ENCODE assay signal across 48 mouse cellular contexts in genomic region chr8:104249442-104249996, GRCm38 (mm10). TPM values are rescaled to one million over a fixed set of nuclear protein-coding genes. Genes with fewer than 3 reads are reported as not detected.
"Had no signal": no experiment of that assay in that cellular context is flagged by ENCODE, and none has a peak within 500 bp of the region (broad histone marks: within the 10 kb centered on the region; RNA-seq: fewer than 3 reads in every experiment).

No protein-coding gene starts in this region.

- DNase-seq: left cerebral cortex, postnatal 4 days; liver; liver, embryonic 13.5 days; liver, postnatal 0 days; lung, adult 18-20 months; lung, adult 2 months; lung, embryonic 14.5 days; lung, postnatal 10 days; lung, postnatal 14 days; lung, postnatal 36 days; lung, postnatal 4 days; midbrain, embryonic 14.5 days had no signal

- H3K9ac ChIP-seq: limb, embryonic 12.5 days had no signal

- H3K27me3 ChIP-seq: limb, embryonic 12.5 days; limb, embryonic 13.5 days; limb, embryonic 15.5 days; liver, embryonic 12.5 days; liver, embryonic 13.5 days; liver, embryonic 15.5 days; lung, embryonic 15.5 days; megakaryocyte, embryonic 14.5 days; midbrain, embryonic 12.5 days; midbrain, embryonic 13.5 days; midbrain, embryonic 15.5 days; neural tube, embryonic 12.5 days; neural tube, embryonic 13.5 days had no signal

- ATAC-seq: liver, embryonic 12.5 days; liver, postnatal 0 days; lung, postnatal 0 days; midbrain, embryonic 13.5 days; midbrain, embryonic 15.5 days; midbrain, embryonic 16.5 days had no signal

- H3K27ac ChIP-seq: limb, embryonic 12.5 days; limb, embryonic 13.5 days; limb, embryonic 15.5 days; liver, embryonic 14.5 days; lung, embryonic 15.5 days; midbrain, embryonic 12.5 days; midbrain, embryonic 13.5 days; midbrain, embryonic 15.5 days; neural tube, embryonic 12.5 days; neural tube, embryonic 13.5 days had no signal

- H3K9me3 ChIP-seq: limb, embryonic 10.5 days; limb, embryonic 12.5 days; limb, embryonic 13.5 days; limb, embryonic 15.5 days; liver, embryonic 12.5 days; liver, embryonic 13.5 days; liver, embryonic 15.5 days; lung, embryonic 15.5 days; megakaryocyte, embryonic 14.5 days; midbrain, embryonic 10.5 days; midbrain, embryonic 12.5 days; midbrain, embryonic 13.5 days; midbrain, embryonic 15.5 days; neural tube, embryonic 12.5 days; neural tube, embryonic 13.5 days had no signal

- H3K36me3 ChIP-seq: liver, embryonic 12.5 days; liver, embryonic 13.5 days; liver, embryonic 15.5 days; lung, embryonic 15.5 days; midbrain, embryonic 10.5 days had no signal

RNA-seq across cellular contexts. Expression of gene Cmtm2a, which starts 43.5 kb away (rescaled TPM):
- total RNA-seq: left cerebral cortex, postnatal 10 days; left cerebral cortex, postnatal 14 days; left cerebral cortex, postnatal 25 days; left cerebral cortex, postnatal 36 days; left cerebral cortex, postnatal 4 days; liver, adult 2 months; megakaryocyte progenitor cell, adult 5-6 weeks; megakaryocyte, adult 5-6 weeks; megakaryocyte-erythroid progenitor cell, adult 5-6 weeks; midbrain, postnatal 0 days; monocyte, adult 5-6 weeks had no signal
- polyA plus RNA-seq: limb, embryonic 10.5 days; limb, embryonic 11.5 days; limb, embryonic 12.5 days; limb, embryonic 13.5 days; limb, embryonic 14.5 days; limb, embryonic 15.5 days; liver, adult 2 months; liver, embryonic 11.5 days; liver, embryonic 12.5 days; liver, embryonic 13.5 days; liver, embryonic 14.5 days; liver, embryonic 15.5 days; liver, embryonic 16.5 days; liver, postnatal 0 days; lung, adult 2 months; lung, embryonic 14.5 days; lung, embryonic 15.5 days; lung, embryonic 16.5 days; lung, postnatal 0 days; macrophage; midbrain, embryonic 10.5 days; midbrain, embryonic 11.5 days; midbrain, embryonic 12.5 days; midbrain, embryonic 13.5 days; midbrain, embryonic 14.5 days; midbrain, embryonic 15.5 days; midbrain, embryonic 16.5 days; midbrain, postnatal 0 days; myocyte; neural tube, embryonic 11.5 days; neural tube, embryonic 12.5 days; neural tube, embryonic 13.5 days had no signal
